8 mouse cellular contexts compared by ENCODE assay signal in genomic region chr13:45571795-45572262, GRCm38 (mm10).
DNase-seq lines count a peak whose midpoint lies in the region; ATAC-seq and TF ChIP-seq lines count a peak whose summit lies in the region.

No protein-coding gene starts in this region.

- H3K9me3 ChIP-seq in embryonic facial prominence, embryonic 14.5 days (ENCODE audit: control insufficient read depth, low read length), result no peaks in the 10 kb centered on the region
- H3K9me3 ChIP-seq in heart, embryonic 10.5 days, result no peaks in the 10 kb centered on the region
- H3K9me3 ChIP-seq in limb, embryonic 12.5 days, result no peaks in the 10 kb centered on the region
- H3K9me3 ChIP-seq in midbrain, postnatal 0 days (ENCODE audit: low read length), result no peaks in the 10 kb centered on the region

- peak; percentile 34 for DNase-seq in 3134 (ENCODE audit: extremely low read depth, insufficient read length, low spot score)
- DNase-seq in adrenal gland, postnatal 36 days, result peak; percentile 71 to 83
- DNase-seq in embryonic facial prominence, embryonic 14.5 days (ENCODE audit: low spot score), result peak; percentile 73
- DNase-seq in heart, embryonic 10.5 days (ENCODE audit: low spot score), result peak; percentile 92
- peak; percentile 89 for DNase-seq in kidney, adult 9 months
- peak; percentile 91 for DNase-seq in midbrain, postnatal 0 days (ENCODE audit: low spot score)
- DNase-seq in spleen, postnatal 10 days (ENCODE audit: low spot score in 2 of 2), result peak; percentile 73 to 85

- peaks cover 9% of the 10 kb centered on the region; the same call in 1 of the 2 replicates for H3K4me1 ChIP-seq in embryonic facial prominence, embryonic 14.5 days (ENCODE audit: control insufficient read depth, insufficient read depth, low read length)
- H3K4me1 ChIP-seq in heart, embryonic 10.5 days, result peaks cover 32% of the 10 kb centered on the region
- peaks cover 6% of the 10 kb centered on the region for H3K4me1 ChIP-seq in limb, embryonic 12.5 days (replicated peaks)
- no peaks in the 10 kb centered on the region for H3K4me1 ChIP-seq in midbrain, postnatal 0 days (ENCODE audit: insufficient read depth, low read length)

- peak; percentile 99 for TF ChIP-seq CTCF in midbrain, postnatal 0 days (IDR thresholded peaks at IDR 0.05)

- no peak overlapping the region for H3K9ac ChIP-seq in embryonic facial prominence, embryonic 14.5 days (ENCODE audit: low read depth, low read length)
- no peak overlapping the region for H3K9ac ChIP-seq in limb, embryonic 12.5 days (replicated peaks)
- 0 out of 2 replicates have a peak overlapping the region, but pooled peaks have one; percentile 2 for H3K9ac ChIP-seq in midbrain, postnatal 0 days (replicated peaks; ENCODE audit: low read length, poor library complexity, severe bottlenecking)

- no peak overlapping the region for H3K4me2 ChIP-seq in embryonic facial prominence, embryonic 14.5 days (ENCODE audit: low read depth, low read length)
- no peak overlapping the region for H3K4me2 ChIP-seq in limb, embryonic 12.5 days
- H3K4me2 ChIP-seq in midbrain, postnatal 0 days (ENCODE audit: low read depth, low read length, poor library complexity, severe bottlenecking), result peak overlapping the region; percentile 34

- no peak overlapping the region for H3K27ac ChIP-seq in embryonic facial prominence, embryonic 14.5 days (replicated peaks; ENCODE audit: low read depth, low read length)
- H3K27ac ChIP-seq in heart, embryonic 10.5 days, result no peak overlapping the region
- no peak overlapping the region for H3K27ac ChIP-seq in limb, embryonic 12.5 days
- peak overlapping the region; percentile 33; the same call in 1 of the 2 replicates for H3K27ac ChIP-seq in midbrain, postnatal 0 days (ENCODE audit: low read depth, low read length)

- ATAC-seq in embryonic facial prominence, embryonic 14.5 days (ENCODE audit: low read depth), result no peak
- 0 out of 2 replicates have a peak, but pooled peaks have one; percentile 37 for ATAC-seq in limb, embryonic 12.5 days (ENCODE audit: insufficient number of reproducible peaks, insufficient read depth, low FRiP score, low TSS enrichment, low read depth)
- ATAC-seq in midbrain, postnatal 0 days (ENCODE audit: low FRiP score), result peak; percentile 79

- no peaks in the 10 kb centered on the region for H3K27me3 ChIP-seq in embryonic facial prominence, embryonic 14.5 days (replicated peaks; ENCODE audit: control insufficient read depth, insufficient read depth, low read length)
- H3K27me3 ChIP-seq in heart, embryonic 10.5 days (ENCODE audit: insufficient read depth, poor library complexity, severe bottlenecking), result no peaks in the 10 kb centered on the region
- H3K27me3 ChIP-seq in limb, embryonic 12.5 days, result no peaks in the 10 kb centered on the region
- no peaks in the 10 kb centered on the region for H3K27me3 ChIP-seq in midbrain, postnatal 0 days (ENCODE audit: insufficient read depth, low read length)

- H3K4me3 ChIP-seq in embryonic facial prominence, embryonic 14.5 days (ENCODE audit: low read depth, low read length), result no peak overlapping the region
- peak overlapping the region; percentile 40 for H3K4me3 ChIP-seq in heart, embryonic 10.5 days
- no peak overlapping the region for H3K4me3 ChIP-seq in limb, embryonic 12.5 days (replicated peaks)
- H3K4me3 ChIP-seq in midbrain, postnatal 0 days (ENCODE audit: low read depth, low read length), result no peak overlapping the region; the same call in 1 of the 2 replicates

- WGBS in embryonic facial prominence, embryonic 14.5 days, result 0% methylated on average over 6 of the region's 6 CpGs
- WGBS in heart, embryonic 10.5 days, result 3% methylated on average over 6 of the region's 6 CpGs
- WGBS in limb, embryonic 12.5 days, result 5% methylated on average over 6 of the region's 6 CpGs
- under 1% methylated on average over 6 of the region's 6 CpGs for WGBS in midbrain, postnatal 0 days

- 0 out of 2 replicates have a peak, but pooled peaks cover 2% of the 10 kb centered on the region for H3K36me3 ChIP-seq in embryonic facial prominence, embryonic 14.5 days (ENCODE audit: control insufficient read depth, insufficient read depth, low read length)
- H3K36me3 ChIP-seq in heart, embryonic 10.5 days, result peaks cover 15% of the 10 kb centered on the region
- peaks cover 5% of the 10 kb centered on the region; the same call in 1 of the 2 replicates for H3K36me3 ChIP-seq in limb, embryonic 12.5 days
- H3K36me3 ChIP-seq in midbrain, postnatal 0 days (ENCODE audit: insufficient read depth, low read length), result peaks cover 1% of the 10 kb centered on the region

Comparison
In these comparisons a context has a peak if more than half of its experiments do, and no peak if none do; other contexts are left out.
1. DNase-seq: peak in every context shown above with its lines; median percentile 92 in heart, embryonic 10.5 days; 91 in midbrain, postnatal 0 days; 89 in kidney, adult 9 months; 79 in spleen, postnatal 10 days; 77 in adrenal gland, postnatal 36 days; 73 in embryonic facial prominence, embryonic 14.5 days; 34 in 3134.